Mouse (Mus musculus): Measurements from ENCODE around the gene Riok2.

Riok2 gene

GRCm38 (mm10) chr17:17373918-17374910 lies at the start of gene Riok2:
Gene Riok2 (plus strand): TSS chr17:17374309.
- WGBS, result 0% methylated on average over 48 of the region's 48 CpGs

DNA sequence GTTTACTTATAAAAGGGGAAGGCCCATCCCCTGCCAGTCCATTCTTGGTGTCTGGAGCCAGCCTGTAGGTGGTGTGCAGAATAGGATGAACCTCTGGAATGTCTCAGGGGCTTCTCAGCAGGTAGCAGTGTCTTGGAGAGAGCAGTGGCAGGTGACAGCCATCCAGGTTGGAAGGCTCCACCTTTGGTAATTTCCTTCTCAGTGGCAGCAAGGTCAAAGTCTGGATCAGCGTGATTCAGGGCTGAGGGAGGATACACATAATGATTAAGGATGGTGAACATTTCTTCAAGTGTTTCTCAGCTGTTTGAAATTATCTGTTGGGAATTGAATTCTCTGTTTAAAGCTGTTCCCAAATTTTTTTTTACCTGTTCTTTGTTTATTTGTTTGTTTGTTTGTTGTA lies 48.1 kb upstream of the Riok2 start:
- WGBS, result 97% methylated on average over 1 of the region's 1 CpGs

DNA sequence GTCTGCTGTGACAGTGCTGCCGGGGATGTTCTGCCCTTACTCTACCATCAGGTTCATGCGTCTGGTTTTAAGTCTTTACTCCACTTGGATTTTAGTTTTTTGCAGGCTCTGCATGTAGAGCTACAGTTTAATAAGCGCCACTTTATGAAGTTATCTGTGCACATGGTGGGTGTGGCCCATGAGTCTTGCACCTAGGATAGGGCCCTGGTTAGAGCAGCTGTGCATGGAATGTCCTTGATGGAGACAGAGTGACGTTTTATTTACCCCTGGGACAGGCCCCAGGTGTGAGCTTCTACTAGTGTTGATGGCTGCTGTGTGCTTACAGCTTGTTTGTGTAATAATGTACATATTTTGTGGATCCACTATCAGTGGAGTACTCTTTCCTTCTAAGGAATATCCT lies 47.5 kb upstream of the Riok2 start:
- WGBS, result 92% methylated on average over 4 of the region's 4 CpGs

- 3% methylated on average over 34 of the region's 40 CpGs for WGBS
Observed at GRCm38 (mm10) chr17:17345374-17346183, 28.5 kb upstream of the Riok2 start.

GRCm38 (mm10) chr17:17346281-17346680 lies 27.8 kb upstream of the Riok2 start:
- WGBS, result 47% methylated on average over 4 of the region's 4 CpGs

GRCm38 (mm10) chr17:17373550-17373917 lies 575 bp upstream of the Riok2 start:
- WGBS, result 3% methylated on average over 6 of the region's 6 CpGs

DNA sequence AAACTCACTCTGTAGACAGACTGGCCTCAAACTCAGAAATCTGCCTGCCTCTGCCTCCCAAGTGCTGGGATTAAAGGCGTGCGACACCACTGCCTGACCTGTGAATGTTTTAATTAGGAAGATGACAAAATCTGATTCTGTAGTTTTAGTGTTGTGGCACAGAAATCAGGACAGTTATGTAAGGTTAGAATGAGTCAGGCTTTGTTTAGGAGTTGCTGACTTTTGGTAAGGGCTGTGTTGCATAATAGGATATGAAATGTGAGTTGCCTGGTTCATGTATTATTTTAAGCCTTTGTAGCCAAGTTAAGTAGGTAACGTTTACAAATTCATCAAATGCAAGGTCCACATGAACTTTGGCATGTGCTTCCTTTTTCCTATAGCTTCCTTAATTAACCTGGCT lies 1.5 kb downstream of the Riok2 start:
- 62% methylated on average over 3 of the region's 3 CpGs for WGBS

GRCm38 (mm10) chr17:17383703-17384102 lies 9.6 kb downstream of the Riok2 start:
- WGBS, result 94% methylated on average over 4 of the region's 4 CpGs

- 88% methylated on average over 3 of the region's 3 CpGs for WGBS
Observed at GRCm38 (mm10) chr17:17384502-17384901, 10.4 kb downstream of the Riok2 start.

DNA sequence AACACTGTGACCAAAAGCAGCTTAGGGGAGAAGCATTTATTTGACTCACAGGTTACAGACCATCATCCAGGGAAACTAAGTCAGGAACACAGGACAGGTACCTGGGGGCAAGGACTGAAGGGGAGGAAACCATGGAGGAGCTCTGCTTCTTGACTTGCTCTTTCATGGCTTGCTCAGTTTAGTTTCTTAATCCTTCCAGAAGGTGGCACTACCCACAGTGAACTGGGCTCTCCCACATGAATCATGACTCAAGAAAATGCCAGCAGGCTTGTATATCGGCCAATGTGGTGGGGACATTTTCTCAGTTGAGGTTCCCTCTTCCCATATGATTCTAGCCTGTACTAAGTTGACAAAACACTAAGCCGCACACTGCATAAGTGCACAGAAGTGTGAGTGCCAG lies 12.0 kb downstream of the Riok2 start:
- 58% methylated on average over 2 of the region's 2 CpGs for WGBS

GRCm38 (mm10) chr17:17391823-17392222 lies 17.7 kb downstream of the Riok2 start:
- WGBS, result 88% methylated on average over 4 of the region's 4 CpGs

GRCm38 (mm10) chr17:17392863-17393262 lies 18.8 kb downstream of the Riok2 start:
- 57% methylated on average over 7 of the region's 7 CpGs for WGBS

DNA sequence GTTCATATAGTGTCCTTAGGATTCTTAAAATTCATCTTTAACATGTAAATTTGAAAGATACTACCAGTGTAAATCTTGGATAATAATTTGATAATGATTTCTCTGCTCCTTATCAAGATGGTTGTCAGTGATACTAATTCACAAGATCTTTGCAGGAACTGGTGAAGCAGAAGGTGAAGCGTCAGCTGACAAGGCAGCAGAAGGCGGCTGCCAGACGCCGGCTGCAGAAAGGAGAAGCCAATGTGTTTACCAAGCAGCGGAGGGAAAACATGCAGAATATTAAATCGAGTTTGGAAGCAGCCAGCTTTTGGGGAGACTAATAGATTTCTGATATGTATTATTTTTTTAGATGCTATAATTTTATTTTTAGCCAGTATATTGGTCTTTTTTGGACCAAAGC lies 19.2 kb downstream of the Riok2 start:
- 39% methylated on average over 6 of the region's 6 CpGs for WGBS

- 13% methylated on average over 4 of the region's 4 CpGs for WGBS
Observed at GRCm38 (mm10) chr17:17394336-17394735, 20.2 kb downstream of the Riok2 start.

DNA sequence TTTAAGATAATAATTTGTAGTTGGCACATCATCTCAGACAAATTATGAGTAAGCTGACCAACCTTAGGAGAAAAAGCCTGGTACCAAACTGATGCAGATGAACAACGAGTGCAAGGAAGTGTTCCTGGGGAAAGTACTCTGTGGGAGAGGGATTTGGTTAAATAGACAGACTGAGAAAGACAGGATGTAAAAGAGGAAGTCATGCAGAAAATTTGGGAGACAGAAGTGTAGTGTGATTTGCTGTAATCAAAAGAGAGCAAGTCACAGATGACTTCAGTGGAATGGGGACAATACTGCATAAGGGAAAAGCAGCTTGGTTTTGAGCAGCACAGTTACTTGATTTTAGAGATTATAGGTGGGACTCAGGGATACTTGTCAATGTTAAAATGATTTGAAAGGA lies 22.8 kb downstream of the Riok2 start:
- 31% methylated on average over 1 of the region's 1 CpGs for WGBS

- WGBS, result 85% methylated on average over 2 of the region's 2 CpGs
Observed at GRCm38 (mm10) chr17:17398664-17399063, 24.6 kb downstream of the Riok2 start.

DNA sequence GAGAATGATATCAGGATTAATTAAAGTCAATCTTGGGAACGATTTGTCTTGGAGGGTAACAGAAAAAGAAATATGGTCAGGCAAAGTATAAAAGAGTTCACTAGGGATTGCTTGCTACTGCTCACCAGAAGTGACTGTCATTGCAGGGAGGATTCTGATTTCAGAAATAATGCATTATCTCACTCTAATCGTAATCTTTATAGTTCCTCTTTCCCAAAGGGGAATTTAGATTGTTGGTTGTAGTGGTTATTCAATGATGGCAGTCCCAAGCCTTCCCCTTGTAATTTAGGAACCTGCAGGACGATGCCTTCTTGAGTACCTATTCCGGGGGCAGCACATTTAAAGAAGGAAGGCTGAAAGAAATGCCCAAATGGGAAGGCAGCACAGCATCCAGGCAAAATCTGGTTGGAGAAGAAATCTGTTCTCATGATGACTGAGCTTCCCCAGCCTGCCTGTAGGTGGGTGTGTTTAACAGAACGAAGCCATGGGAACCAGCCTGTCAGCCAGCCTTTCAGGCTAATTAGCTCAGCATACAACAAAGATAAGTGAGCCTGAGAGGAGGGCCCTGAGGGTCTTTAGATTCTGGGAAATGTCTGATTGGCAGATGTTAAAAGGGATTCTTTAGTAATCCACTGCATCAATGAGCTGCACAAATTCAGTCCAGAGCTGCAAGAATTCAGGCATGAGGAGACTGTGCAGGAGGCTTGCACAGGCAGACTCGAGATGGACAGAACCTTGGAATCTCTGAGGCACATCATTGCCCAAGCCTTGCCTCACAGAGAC lies 28.3 kb downstream of the Riok2 start, which contains the start of gene Lix1:
TSS of gene Lix1 (plus strand) at position 451 of the 783 bp plus-strand sequence.
- 18% methylated on average over 6 of the region's 6 CpGs for WGBS

- WGBS, result 15% methylated on average over 5 of the region's 5 CpGs
Observed at GRCm38 (mm10) chr17:17403038-17403437, 28.9 kb downstream of the Riok2 start.

- 34% methylated on average over 3 of the region's 3 CpGs for WGBS
Observed at GRCm38 (mm10) chr17:17403578-17404112, 29.5 kb downstream of the Riok2 start.

DNA sequence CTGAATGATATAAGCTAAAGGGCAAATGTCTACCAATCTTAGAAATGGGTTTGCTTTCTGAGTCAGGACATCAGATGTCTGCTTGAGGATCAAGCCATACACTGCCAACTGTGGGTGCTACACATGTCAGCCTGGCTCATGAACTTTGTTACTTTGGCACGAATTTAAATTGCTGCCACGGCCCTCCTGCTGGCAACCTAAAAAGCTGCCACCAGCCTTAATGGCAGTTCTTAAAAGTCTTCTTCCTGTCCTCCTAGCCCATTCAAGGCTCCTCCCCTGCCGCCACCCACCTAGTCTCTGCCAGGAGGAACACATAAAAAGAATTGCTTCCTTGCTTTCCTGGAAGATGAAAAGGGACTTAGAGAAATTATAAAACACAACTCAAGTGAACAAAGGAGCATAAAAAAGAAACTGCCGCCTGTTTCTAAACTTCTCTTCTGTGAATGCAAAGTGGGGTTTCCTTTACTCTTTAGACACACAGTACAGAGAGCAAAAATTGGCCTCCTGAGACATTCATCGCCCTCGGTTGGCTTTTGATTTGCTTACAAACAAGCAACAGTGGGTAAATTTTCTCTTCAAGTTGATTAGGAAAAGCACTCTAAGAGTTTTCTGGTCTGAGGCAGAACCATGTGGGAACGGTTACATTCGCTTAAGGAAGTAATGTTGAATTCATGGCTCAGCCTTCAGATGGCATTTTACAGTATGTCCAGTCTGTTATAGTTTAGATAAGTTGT lies 30.9 kb downstream of the Riok2 start:
- 21% methylated on average over 8 of the region's 8 CpGs for WGBS

DNA sequence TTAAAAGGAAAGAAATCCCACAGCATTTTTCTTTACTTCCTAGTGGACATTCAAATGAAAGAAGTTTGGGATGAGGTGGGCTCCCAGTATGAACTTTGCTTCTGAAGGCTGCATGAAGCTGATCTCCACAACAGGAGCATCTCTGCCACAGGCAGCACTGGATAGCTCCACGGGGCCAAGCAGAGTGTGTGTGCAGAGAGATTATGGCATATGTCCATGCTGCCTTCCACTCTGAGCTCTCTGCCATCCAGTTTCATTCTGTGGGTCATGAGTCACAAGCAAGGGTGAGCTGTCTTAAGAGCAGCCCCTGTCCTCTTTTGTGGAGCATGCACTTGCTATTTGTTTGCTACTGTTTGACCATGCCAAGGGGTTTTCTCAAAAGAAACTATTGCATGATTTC lies 31.5 kb downstream of the Riok2 start:
- 21% methylated on average over 1 of the region's 1 CpGs for WGBS
